Mouse (Mus musculus) right cerebral cortex, postnatal 25 days (tissue): ENCODE measurements around the gene Mfap4.

Source experiments
- DNase-seq: peaks from one replicate; pipeline ENCODE4 v3.0.0; 2022

The Mfap4 gene

DNA sequence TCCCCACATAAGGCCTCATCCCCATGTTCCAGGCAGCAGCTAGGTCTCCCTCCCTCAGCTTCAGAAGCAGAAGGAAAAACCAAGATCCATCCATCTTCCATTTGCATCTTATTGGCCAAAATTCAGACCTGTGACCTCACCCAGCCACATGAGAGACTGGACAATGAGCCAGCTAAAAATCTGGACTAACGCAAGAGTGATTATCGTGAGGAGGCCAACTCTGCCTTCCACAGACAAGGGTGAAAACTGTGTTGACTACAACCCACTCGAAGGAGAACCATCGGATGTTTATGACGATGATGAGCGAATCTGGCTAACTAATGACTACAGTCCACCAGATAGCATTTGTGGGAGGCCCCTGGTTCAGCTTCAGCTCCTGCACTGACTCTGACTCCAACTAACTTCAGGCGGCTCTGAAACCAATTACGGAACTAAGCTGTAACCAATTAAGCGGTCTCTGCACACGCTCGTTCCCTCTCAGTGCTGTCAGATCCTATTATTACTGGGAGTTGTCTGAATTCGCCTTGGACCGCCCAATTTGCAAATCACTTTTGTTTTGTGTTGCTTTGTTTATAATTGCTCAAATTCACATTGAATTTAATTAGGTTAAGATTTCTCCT lies 1.9 kb upstream of the Mfap4 start:
- DNase-seq, result no peak

- peak; percentile 26 for DNase-seq
These were observed 997 bp upstream of the Mfap4 start for GRCm38 (mm10) chr11:61484256-61484612.

- DNase-seq, result no peak
These were observed 568 bp downstream of the Mfap4 start for GRCm38 (mm10) chr11:61485541-61486457.

DNA sequence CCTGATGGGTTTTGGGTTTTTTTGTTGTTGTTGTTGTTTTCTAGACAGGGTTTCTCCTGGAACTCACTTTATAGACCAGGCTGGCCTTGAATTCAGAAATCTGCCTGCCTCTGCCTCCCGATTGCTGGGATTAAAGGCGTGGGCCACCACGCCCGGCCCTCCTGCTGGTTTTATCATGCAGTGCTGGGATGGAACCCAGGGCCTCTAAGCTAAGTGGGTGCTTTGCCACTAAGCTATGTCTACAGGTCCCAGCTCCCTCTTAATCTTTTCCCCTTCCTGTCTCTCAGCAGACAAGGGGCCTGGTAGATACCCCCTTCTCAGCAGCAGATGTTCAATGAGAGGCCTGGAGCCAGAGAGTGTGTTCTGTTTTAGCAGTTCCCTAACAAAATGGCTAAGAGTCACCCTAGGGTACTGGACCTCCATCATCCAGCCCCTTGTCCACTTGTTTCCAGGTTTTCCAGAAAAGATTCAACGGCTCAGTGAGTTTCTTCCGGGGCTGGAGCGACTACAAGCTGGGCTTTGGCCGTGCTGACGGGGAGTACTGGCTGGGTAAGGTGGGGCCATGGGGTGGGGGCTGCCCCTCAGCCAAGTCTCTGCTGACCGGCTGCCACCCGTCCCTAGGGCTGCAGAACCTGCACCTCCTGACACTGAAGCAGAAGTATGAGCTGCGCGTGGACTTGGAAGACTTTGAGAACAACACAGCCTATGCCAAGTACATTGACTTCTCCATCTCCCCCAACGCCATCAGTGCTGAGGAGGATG lies 1.4 kb downstream of the Mfap4 start:
- no peak for DNase-seq

DNA sequence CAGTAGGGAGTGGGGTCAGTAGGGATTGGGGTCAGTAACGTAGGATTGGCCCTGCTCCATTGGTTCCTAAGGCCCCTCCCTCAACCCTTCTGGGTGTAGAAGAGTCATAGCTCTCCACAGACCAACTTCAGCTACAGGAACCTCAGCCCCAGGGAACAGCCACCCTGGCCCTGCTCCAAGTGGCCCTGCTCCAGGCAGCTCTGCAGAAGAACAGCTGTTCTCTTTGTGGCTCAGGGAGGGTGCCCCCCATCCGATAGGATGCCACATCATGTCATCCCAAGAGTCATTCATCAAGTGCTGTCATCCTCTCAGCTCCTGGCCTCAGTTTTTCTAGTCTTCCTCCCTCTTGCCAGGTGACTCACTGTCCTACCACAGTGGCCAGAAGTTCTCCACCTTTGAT lies 2.2 kb downstream of the Mfap4 start:
- DNase-seq, result no peak

DNA sequence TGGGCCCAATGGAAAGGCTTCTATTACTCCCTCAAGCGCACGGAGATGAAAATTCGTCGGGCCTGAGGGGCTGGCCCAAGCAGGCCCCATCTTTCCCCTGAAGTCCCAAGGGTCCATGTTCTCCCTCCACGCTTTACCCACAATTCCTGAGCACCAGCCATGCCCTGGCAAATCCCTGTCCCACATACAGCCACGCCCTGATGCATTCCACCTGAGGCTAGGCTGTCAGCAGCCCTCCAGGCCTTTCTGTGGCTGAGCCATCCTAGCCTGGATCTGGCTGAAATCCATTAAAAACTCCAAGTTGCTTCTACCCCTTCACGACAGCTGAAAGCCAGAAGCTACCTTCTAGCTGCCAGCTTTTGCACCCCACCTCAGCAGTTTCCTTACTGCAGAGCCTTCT lies 2.7 kb downstream of the Mfap4 start:
- DNase-seq, result no peak

- DNase-seq, result no peak
These were observed 3.9 kb downstream of the Mfap4 start for GRCm38 (mm10) chr11:61489085-61489484.

GRCm38 (mm10) chr11:61489874-61490273 lies 4.6 kb downstream of the Mfap4 start:
- DNase-seq, result no peak

GRCm38 (mm10) chr11:61490944-61491520 lies 5.8 kb downstream of the Mfap4 start:
- DNase-seq, result no peak

GRCm38 (mm10) chr11:61492749-61493401 lies 7.6 kb downstream of the Mfap4 start:
- DNase-seq, result no peak

GRCm38 (mm10) chr11:61493525-61494128 lies 8.4 kb downstream of the Mfap4 start:
- DNase-seq, result peak; percentile 54

GRCm38 (mm10) chr11:61494129-61494997 lies 9.1 kb downstream of the Mfap4 start, which contains the start of gene Mapk7:
Mapk7 (minus strand) TSS chr11:61494406.
- peak; percentile 96 for DNase-seq

- no peak for DNase-seq
These were observed 10.3 kb downstream of the Mfap4 start for GRCm38 (mm10) chr11:61495528-61495927.

DNA sequence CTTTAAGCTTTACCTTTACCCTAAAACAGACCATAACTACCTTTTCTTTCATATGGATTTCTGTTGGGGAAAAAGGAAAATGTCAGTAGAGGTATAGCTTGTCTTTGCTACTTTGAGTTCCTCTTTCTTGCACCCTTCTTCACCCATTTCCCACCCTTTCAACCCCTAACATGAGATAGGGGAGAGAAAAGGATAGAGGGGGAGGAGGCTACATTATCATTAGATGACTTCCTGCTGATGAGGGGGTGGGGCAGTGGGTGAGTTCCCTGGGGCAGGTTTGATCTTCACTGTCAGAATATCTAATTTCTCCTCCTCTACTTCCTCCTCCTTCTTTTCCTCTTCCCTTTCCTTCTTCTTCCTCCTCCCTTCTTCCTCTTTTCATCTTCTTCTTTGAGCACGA lies 12.3 kb downstream of the Mfap4 start:
- DNase-seq, result no peak

- no peak for DNase-seq
These were observed 13.7 kb downstream of the Mfap4 start for GRCm38 (mm10) chr11:61498736-61499504.

DNA sequence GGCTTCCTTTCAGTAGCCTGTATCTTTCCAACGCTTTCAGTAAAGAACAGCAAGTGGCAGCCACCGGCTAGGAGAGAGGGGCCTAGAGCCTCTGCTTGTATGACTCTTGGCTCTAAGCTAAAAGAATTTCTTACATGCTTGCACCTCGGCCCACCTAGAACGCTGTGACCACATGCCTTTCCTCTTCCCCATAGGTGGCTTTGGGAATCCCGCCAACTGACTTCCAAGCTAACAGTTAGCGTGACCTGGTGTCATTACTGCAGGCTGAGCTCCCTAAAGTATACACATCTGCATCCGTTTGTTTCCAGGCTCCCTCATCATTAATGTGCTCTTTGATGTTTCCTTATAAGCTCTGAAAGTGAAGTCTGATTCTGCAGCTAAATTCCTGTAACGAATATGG lies 18.7 kb downstream of the Mfap4 start:
- no peak for DNase-seq

- DNase-seq, result peak; percentile 96
These were observed 19.6 kb downstream of the Mfap4 start, which contains the start of gene B9d1 for GRCm38 (mm10) chr11:61504713-61505257. B9d1 (plus strand) TSS chr11:61505144.

DNA sequence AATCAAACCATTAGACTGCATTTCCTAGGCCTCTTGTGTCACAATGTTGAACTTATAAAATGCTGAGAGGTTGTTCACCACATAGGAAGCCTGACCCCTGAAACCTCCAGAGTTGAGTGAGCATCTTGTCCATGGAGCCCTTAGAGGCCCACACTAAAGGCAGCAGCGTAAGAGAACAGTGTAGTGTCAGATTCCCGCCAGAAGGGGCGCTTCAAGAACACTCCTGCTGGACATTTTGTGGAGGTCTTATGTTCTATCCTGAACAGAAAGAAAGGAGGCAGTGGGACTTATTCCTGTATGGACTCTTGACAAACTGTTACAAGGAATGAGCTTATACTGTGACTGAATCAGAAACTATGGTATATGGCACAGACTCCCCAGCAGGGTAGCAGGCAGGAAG lies 29.7 kb downstream of the Mfap4 start:
- no peak for DNase-seq

DNA sequence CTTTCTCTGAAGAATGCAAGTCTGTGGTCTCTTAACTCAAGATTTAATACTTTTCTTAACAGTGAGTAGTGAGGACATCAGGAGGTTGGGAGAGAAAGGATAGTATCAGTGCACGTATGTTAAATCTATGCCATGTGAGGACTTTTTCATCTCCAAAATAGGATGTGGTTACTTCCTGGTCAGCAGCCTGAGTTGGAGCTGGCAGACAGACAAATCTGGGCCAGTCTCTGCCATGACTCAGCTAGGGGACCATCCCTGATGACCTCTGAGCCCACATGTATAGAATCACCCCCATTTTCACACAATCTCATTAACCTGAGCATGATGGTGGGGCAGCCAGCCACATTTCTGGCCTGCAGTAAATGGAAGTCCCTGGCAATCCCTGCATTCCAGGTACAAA lies 32.7 kb downstream of the Mfap4 start:
- DNase-seq, result no peak

GRCm38 (mm10) chr11:61518871-61519270 lies 33.6 kb downstream of the Mfap4 start:
- no peak for DNase-seq
